Mouse (Mus musculus) cortical plate, adult 2 months (tissue): ENCODE data around the gene L3mbtl3. TPM values are rescaled to one million over a fixed set of nuclear protein-coding genes. Genes with fewer than 3 reads are reported as not detected.

Source experiments
- H3K27ac ChIP-seq: fragments of 200-500 bp; 2 replicates; pipeline ENCODE4 v1.5.1; 2012; ENCODE audit warnings: low read length, control low read depth, inconsistent platforms; ENCODE audit not compliant: insufficient read depth
- H3K4me1 ChIP-seq: fragments of 200-500 bp; 2 replicates; pipeline ENCODE4 v1.6.1; 2011; ENCODE audit warnings: low read length; ENCODE audit not compliant: control insufficient read depth, insufficient read depth
- H3K4me3 ChIP-seq: fragments of 200-500 bp; 2 replicates; pipeline ENCODE4 v1.5.1; 2011; ENCODE audit warnings: mild to moderate bottlenecking, low read length, control low read depth; ENCODE audit not compliant: insufficient read depth
- CTCF ChIP-seq: fragments of 200-500 bp; IDR thresholded peaks from 2 replicates; pipeline ENCODE4 v1.5.1; 2011; ENCODE audit warnings: mild to moderate bottlenecking, control low read depth, low read length; ENCODE audit not compliant: insufficient read depth; ENCODE audit errors: extremely low read depth
- POLR2A ChIP-seq: fragments of 200-500 bp; IDR thresholded peaks from 2 replicates; pipeline ENCODE4 v1.6.1; 2011; ENCODE audit warnings: mild to moderate bottlenecking, low read length, control low read depth; ENCODE audit not compliant: insufficient read depth; ENCODE audit errors: extremely low read depth
- polyA plus RNA-seq: library from polyadenylated mRNA; depleted of rRNA; stranded (reverse); fragments of >200 nt; gene quantifications from 2 replicates; pipeline ENCODE4 v1.2.3, GENCODE M21; 2012

L3mbtl3 gene
- polyA plus RNA-seq, 1 experiment: 15.6 TPM

- H3K4me1 ChIP-seq: no peaks in the 10 kb centered on the region
- TF ChIP-seq POLR2A (no peak), CTCF (no peak)
- no peak overlapping the region for H3K4me3 ChIP-seq
- H3K27ac ChIP-seq: no peak overlapping the region
Measured at GRCm38 (mm10) chr10:26345879-26346278, 29.9 kb downstream of the L3mbtl3 start.

- Histone ChIP-seq H3K4me3 (no peak overlapping the region), H3K27ac (no peak overlapping the region), H3K4me1 (no peaks in the 10 kb centered on the region)
- TF ChIP-seq POLR2A: no peak
- TF ChIP-seq CTCF: no peak
Measured at GRCm38 (mm10) chr10:26337896-26338503, 37.8 kb downstream of the L3mbtl3 start.

- Histone ChIP-seq H3K4me1 (no peaks in the 10 kb centered on the region), H3K27ac (no peak overlapping the region)
- no peak for TF ChIP-seq POLR2A
- TF ChIP-seq CTCF: no peak
Measured at GRCm38 (mm10) chr10:26333966-26334365, 41.8 kb downstream of the L3mbtl3 start.

GRCm38 (mm10) chr10:26332781-26333180 is 43.0 kb downstream of the L3mbtl3 start:
- no peaks in the 10 kb centered on the region for H3K4me1 ChIP-seq
- H3K27ac ChIP-seq: no peak overlapping the region
- no peak overlapping the region for H3K4me3 ChIP-seq
- TF ChIP-seq POLR2A (no peak), CTCF (no peak)

More at GRCm38 (mm10) chr10:26333966-26334365, 41.8 kb downstream of the L3mbtl3 start:
- no peak overlapping the region for H3K4me3 ChIP-seq

- TF ChIP-seq POLR2A (no peak), CTCF (no peak)
Measured at GRCm38 (mm10) chr10:26328843-26329242, 46.9 kb downstream of the L3mbtl3 start.

GRCm38 (mm10) chr10:26327691-26328542 is 47.9 kb downstream of the L3mbtl3 start:
- H3K4me3 ChIP-seq: no peak overlapping the region
- no peak overlapping the region for H3K27ac ChIP-seq
- no peak for TF ChIP-seq CTCF
- no peak for TF ChIP-seq POLR2A

More at GRCm38 (mm10) chr10:26328843-26329242, 46.9 kb downstream of the L3mbtl3 start:
- H3K4me1 ChIP-seq: peaks cover 2% of the 10 kb centered on the region
- no peak overlapping the region for H3K4me3 ChIP-seq
- no peak overlapping the region for H3K27ac ChIP-seq

GRCm38 (mm10) chr10:26327291-26327690 is 48.5 kb downstream of the L3mbtl3 start:
- Histone ChIP-seq H3K4me3 (no peak overlapping the region), H3K27ac (no peak overlapping the region)

More at GRCm38 (mm10) chr10:26327691-26328542, 47.9 kb downstream of the L3mbtl3 start:
- peaks cover 2% of the 10 kb centered on the region for H3K4me1 ChIP-seq

GRCm38 (mm10) chr10:26325320-26325719 is 50.5 kb downstream of the L3mbtl3 start:
- peaks cover 2% of the 10 kb centered on the region for H3K4me1 ChIP-seq
- TF ChIP-seq CTCF: no peak
- no peak for TF ChIP-seq POLR2A
- no peak overlapping the region for H3K4me3 ChIP-seq
- H3K27ac ChIP-seq: no peak overlapping the region

More at GRCm38 (mm10) chr10:26327291-26327690, 48.5 kb downstream of the L3mbtl3 start:
- H3K4me1 ChIP-seq: peaks cover 2% of the 10 kb centered on the region
- TF ChIP-seq POLR2A: no peak
- no peak for TF ChIP-seq CTCF

GRCm38 (mm10) chr10:26322344-26323051 is 53.3 kb downstream of the L3mbtl3 start:
- no peak overlapping the region for H3K4me3 ChIP-seq
- H3K27ac ChIP-seq: no peak overlapping the region
- TF ChIP-seq CTCF: 0 out of 2 replicates have a peak, but pooled peaks have one; percentile 8
- no peak for TF ChIP-seq POLR2A
- no peaks in the 10 kb centered on the region for H3K4me1 ChIP-seq
